Mouse (Mus musculus) neutrophil, adult 5-6 weeks (primary cell): ENCODE results near the gene Nfix. TPM values are rescaled to one million over a fixed set of nuclear protein-coding genes. Genes with fewer than 3 reads are reported as not detected.

Source experiments
- ATAC-seq: fragments of 151-379, 151-347 bp; 2 replicates; pipeline ENCODE4 v1.8.0; 2017; ENCODE audit warnings: mild to moderate bottlenecking, moderate TSS enrichment; ENCODE audit not compliant: insufficient number of reproducible peaks, poor library complexity, low FRiP score, severe bottlenecking; ENCODE audit errors: extremely low read depth
- total RNA-seq: library from RNA; stranded (forward); fragments of 200-1000 nt; gene quantifications from 2 replicates; pipeline ENCODE4 v1.2.3, GENCODE M21; 2017

Nfix gene
- total RNA-seq, 1 experiment from 2014 or later, result 1.7 TPM

- no peak for ATAC-seq
Measured at GRCm38 (mm10) chr8:84732545-84732944, 67.6 kb downstream of the Nfix start.

DNA sequence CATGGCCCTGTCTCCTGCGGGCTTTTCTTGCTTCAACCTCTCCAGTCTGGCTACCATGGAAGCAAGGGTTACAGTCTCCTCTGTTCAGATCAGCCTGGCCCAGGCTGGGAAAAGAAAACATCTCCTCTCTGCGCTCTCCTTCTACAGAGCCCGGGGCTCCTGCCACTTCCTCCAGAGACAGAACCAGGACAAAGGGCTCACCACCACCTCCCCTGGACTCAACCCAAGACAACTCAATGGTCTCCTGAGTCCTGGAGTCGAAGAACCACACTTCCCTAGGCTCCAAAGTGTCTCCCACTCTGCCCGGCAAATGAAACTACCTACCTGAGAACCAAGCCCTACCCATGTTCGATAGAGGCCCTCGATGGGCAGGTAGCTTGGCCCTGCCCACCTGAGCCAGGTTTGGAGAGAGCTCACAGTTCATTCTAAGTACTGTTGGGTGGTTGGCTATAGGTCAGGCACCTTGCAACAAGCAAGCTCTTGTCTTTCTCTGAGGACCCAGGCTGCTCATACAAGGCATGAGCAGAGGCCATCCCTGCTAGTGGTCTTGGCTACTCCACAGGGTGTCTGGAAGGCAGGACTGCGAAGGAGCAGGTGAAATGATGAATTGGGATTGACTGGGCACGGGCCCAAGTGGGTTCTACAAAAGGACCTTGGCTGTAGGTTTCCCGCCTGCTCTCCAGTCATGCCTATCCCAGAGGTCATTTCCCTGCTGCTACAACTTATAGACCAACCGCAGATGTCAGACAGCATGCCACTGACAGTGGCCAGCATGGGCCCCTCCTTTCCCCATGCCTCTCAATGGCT, 68.6 kb downstream of the Nfix start:
- ATAC-seq, result no peak

DNA sequence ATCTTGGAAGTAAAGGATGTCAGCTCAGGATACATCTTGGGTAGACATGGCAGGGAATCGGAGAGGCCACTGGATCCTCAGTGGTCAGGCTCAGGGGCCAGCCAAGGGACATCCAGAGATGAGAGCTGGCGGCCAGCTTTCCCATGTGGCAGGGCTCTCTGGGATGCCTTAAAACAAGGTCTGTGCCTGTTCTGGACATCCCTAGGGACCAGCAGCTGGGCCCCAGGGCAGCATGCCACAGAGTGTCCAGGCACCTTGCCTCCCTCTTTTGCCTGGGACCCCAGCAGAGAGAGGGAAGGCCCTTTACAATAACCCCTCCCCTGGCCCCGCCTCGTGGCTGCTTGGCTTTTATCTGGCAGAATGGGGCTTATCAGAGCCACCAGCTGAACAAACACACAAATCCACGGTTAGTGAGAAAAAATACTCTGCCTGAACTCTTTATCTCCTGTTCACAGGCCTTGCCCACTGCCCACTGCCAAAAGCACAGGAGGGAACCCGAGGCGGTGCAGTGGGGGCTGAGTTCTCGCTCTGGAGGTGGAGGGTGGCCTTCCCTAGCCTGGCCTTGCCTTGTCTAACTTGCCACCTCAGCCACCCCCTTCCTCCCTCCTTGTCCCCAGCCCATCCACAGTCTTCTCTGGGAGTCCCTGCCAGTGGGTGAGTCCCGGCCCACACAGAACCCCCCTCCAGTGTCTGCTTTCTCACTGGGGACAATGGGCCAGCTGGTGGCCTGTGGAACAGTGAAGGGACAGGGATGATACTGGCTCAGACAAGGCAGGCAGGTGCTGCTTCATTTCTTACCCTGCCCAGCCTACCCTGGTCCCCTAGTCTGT, 69.4 kb downstream of the Nfix start:
- no peak for ATAC-seq

- no peak for ATAC-seq
Measured at GRCm38 (mm10) chr8:84729921-84730362, 70.2 kb downstream of the Nfix start.

DNA sequence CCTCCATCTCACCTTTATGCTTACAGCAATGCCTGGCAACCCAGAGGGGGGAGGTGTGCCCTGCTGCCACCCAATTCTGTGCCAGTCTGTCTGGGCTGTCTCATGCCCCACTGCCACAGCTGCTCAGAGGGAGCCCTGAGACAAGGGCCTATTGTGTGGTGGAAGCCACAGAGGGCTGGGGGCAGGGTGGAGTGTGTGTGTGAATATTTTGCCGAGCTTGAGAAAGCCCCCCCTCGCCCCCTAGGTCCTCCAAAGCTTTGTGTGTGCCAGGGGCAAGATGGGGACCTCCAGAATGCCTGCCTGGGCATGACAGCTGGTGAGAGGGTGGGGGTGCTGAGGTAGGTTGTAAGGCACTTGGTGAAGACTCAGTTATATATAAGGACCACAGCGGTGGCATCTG, 71.7 kb downstream of the Nfix start:
- ATAC-seq, result no peak

DNA sequence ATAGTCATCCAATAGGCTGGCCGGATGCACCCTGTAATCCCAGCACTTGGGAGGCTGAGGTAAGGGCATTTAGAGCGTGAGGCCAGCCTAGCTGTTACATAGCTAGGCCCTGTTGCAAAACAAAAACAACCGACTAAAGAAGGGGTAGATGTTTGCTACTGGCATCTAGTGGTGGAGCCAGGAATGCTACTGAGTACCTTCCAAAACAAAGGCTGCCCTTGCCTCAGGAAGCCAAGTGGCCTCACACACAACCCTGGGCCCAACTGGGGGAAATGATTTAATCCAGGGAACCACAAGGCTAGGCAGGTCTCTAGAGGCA, 74.2 kb downstream of the Nfix start:
- no peak for ATAC-seq

- no peak for ATAC-seq
Measured at GRCm38 (mm10) chr8:84725246-84725940, 74.8 kb downstream of the Nfix start.

DNA sequence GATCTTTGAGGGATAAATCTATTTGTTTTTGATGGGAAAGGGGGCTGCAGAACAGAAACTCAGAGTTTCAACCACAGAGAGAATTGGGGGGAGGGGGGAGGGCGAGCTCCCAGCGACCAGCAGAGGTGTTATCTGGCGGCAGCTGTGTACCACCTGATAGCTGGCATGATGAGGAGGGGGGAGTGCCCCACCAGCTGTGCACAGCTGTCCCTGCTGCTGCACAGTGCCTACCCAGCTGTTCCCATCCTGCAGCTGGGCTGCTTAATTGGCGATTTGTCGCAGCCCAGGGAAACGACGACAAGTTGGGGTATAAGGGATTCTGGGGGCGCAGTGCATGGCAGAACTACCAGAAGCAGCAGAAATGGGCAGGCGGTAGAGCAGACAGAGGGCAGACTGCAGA, 75.5 kb downstream of the Nfix start:
- ATAC-seq, result no peak

GRCm38 (mm10) chr8:84723571-84723900, 76.6 kb downstream of the Nfix start:
- ATAC-seq, result no peak

- ATAC-seq, result peak; percentile 52
Measured at GRCm38 (mm10) chr8:84722850-84723570, 77.1 kb downstream of the Nfix start, which contains the start of gene G430095P16Rik. Gene G430095P16Rik, plus strand, starts transcription at chr8:84723007.

GRCm38 (mm10) chr8:84722530-84722849, 77.7 kb downstream of the Nfix start:
- ATAC-seq, result no peak

GRCm38 (mm10) chr8:84718959-84719690, 81.0 kb downstream of the Nfix start:
- ATAC-seq, result no peak

DNA sequence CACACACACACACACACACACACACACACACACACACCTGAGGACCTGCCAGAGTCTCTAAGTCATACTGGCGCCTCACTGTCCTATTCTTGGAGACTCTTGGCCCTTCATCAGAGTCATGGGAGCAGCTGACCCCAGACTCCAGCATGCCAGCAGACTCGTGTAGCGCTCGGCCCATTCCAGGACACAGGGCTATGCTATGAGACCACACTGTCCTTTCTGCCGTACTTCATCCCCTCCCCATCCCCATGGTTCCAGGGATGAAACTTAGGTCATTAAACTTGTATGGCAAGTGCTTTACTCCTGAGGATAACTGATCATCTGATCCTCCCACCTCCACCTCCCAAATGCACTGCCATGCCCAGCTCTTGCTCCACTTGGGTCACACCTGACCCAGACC, 81.7 kb downstream of the Nfix start:
- ATAC-seq, result no peak

DNA sequence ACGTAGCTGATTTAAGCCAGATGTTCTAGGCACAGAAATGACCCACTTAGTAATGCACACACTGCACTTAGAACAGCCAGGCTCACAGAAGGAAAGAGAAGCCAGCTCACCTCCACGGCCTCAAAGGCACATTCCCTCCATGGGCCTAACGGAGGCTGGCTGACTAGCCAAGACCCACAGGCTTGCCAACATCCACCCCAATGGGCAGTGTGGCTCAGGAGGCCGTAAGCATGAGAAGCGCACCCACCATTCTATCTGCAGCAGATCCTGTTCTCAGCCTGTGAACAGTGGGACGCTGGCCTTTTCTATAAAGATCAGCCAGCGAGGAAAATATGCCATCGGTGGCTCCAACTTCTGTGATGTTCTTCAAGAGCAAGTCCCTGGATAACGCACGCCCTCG, 83.4 kb downstream of the Nfix start:
- ATAC-seq, result no peak

DNA sequence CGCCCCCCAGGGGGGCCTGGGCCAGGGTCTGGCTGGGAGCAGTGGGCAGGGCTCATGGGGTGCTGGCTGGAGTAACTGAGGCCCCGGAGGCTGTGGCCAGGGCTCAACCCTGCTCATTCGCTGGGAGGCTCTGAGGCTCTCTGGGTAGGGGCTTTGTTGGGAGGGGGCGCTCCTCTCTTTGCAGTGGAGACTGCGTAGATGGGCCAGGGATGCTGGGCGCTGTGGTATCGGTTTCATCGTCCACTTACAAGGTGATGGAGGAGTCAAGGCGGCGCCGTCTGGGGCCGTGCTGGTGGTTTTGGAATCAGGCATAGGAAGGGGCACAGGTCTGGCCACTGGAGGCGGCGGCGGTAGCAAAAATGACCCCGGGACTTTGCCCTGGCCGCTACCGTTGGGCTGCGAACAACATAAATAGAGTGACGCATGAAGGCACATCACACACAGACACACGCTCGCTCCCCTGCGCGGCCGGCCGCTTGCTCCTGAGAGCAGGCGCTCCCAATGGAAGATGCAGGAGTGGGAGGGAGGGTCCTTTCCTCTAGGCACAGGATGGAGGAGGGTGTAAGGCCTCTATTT, 84.2 kb downstream of the Nfix start:
- ATAC-seq, result no peak

DNA sequence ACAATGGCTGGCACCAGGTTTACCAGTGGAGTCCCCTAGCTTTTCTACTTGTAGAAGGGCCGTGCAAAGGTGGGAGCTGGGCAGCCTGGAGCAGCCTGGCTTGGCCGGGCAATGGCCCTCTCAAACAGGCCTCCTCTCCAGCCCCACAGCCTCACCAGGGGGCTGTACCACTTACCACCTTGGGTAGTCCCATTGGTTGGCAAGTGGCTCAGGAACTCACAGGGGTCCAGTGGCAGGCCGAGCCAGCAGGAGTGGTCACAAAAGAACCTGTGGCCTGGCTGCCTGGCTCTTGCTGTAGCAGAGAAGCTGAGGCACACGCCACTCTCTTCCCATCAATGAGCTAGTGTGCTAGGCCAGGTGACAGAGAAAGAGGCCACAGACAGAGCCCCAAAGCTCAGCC, 86.0 kb downstream of the Nfix start:
- no peak for ATAC-seq

- no peak for ATAC-seq
Measured at GRCm38 (mm10) chr8:84713381-84713780, 86.8 kb downstream of the Nfix start.

- no peak for ATAC-seq
Measured at GRCm38 (mm10) chr8:84712759-84713120, 87.4 kb downstream of the Nfix start.
